Comparison of ENCODE assay signal across 30 mouse cellular contexts in the genomic region with DNA sequence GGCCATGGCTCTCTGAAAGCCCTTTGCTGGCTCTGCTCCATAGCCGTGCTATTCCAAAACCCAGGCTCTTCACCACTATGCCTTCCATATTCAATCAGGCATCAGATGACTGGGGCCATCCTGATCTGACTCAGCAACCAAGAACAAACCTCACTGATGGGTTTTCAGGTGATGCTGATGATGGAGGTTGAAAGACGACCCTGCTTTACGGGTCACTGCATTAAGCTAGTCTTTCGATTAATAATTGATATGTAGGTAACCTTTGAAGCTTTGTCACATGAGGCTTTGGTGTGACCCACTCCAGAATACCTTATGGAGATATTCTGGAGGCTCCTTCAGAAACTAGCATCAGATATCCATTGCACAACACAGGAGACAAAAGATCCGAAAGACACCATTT. TPM values are rescaled to one million over a fixed set of nuclear protein-coding genes. Genes with fewer than 3 reads are reported as not detected.
DNase-seq lines count a peak whose midpoint lies in the region; ATAC-seq lines count a peak whose summit lies in the region.
"Had no signal": no experiment of that assay in that cellular context is flagged by ENCODE, and none has a peak within 500 bp of the region (broad histone marks: within the 10 kb centered on the region; RNA-seq: fewer than 3 reads in every experiment).

No protein-coding gene starts in this region.

- no peak overlapping the region for H3K4me2 ChIP-seq in forebrain, embryonic 11.5 days (ENCODE audit: low read depth, low read length, severe bottlenecking)
- no peak overlapping the region for H3K4me2 ChIP-seq in forebrain, embryonic 14.5 days (ENCODE audit: low read length)
- H3K4me2 ChIP-seq in kidney, embryonic 14.5 days (replicated peaks; ENCODE audit: low read depth, low read length): no peak overlapping the region
- H3K4me2 ChIP-seq in midbrain, embryonic 15.5 days: no peak overlapping the region
- H3K4me2 ChIP-seq in midbrain, embryonic 16.5 days (ENCODE audit: low read length): no peak overlapping the region
- H3K4me2 ChIP-seq: embryonic facial prominence, embryonic 15.5 days; heart, embryonic 12.5 days; hindbrain, embryonic 12.5 days had no signal

- no peaks in the 10 kb centered on the region for H3K36me3 ChIP-seq in forebrain, embryonic 11.5 days (ENCODE audit: control insufficient read depth, insufficient read depth, low read length)
- no peaks in the 10 kb centered on the region for H3K36me3 ChIP-seq in forebrain, embryonic 14.5 days (ENCODE audit: control insufficient read depth, insufficient read depth, low read length)
- H3K36me3 ChIP-seq in kidney, embryonic 14.5 days (ENCODE audit: control insufficient read depth, insufficient read depth, low read length): no peaks in the 10 kb centered on the region
- no peaks in the 10 kb centered on the region for H3K36me3 ChIP-seq in midbrain, embryonic 15.5 days (replicated peaks)
- no peaks in the 10 kb centered on the region for H3K36me3 ChIP-seq in midbrain, embryonic 16.5 days (ENCODE audit: control insufficient read depth, insufficient read depth, low read length)
- H3K36me3 ChIP-seq: embryonic facial prominence, embryonic 15.5 days; forebrain, embryonic 10.5 days; heart, embryonic 12.5 days; hindbrain, embryonic 12.5 days had no signal

- H3K4me1 ChIP-seq in forebrain, embryonic 11.5 days (replicated peaks; ENCODE audit: control insufficient read depth, insufficient read depth, low read length): no peaks in the 10 kb centered on the region
- peaks cover 17% of the 10 kb centered on the region for H3K4me1 ChIP-seq in forebrain, embryonic 14.5 days (ENCODE audit: control insufficient read depth, insufficient read depth, low read length)
- H3K4me1 ChIP-seq in kidney, embryonic 14.5 days (ENCODE audit: control insufficient read depth, insufficient read depth, low read length): no peaks in the 10 kb centered on the region
- H3K4me1 ChIP-seq in midbrain, embryonic 15.5 days: 0 out of 2 replicates have a peak, but pooled peaks cover 10% of the 10 kb centered on the region
- H3K4me1 ChIP-seq in midbrain, embryonic 16.5 days (ENCODE audit: control insufficient read depth, insufficient read depth, low read length): peaks cover 7% of the 10 kb centered on the region; the same call in 1 of the 2 replicates
- H3K4me1 ChIP-seq: embryonic facial prominence, embryonic 15.5 days had no signal

- H3K9me3 ChIP-seq in forebrain, embryonic 11.5 days (ENCODE audit: control insufficient read depth, low read length): no peaks in the 10 kb centered on the region
- no peaks in the 10 kb centered on the region for H3K9me3 ChIP-seq in forebrain, embryonic 14.5 days (replicated peaks; ENCODE audit: control insufficient read depth, low read length)
- H3K9me3 ChIP-seq in kidney, embryonic 14.5 days (ENCODE audit: control insufficient read depth, low read length): no peaks in the 10 kb centered on the region
- H3K9me3 ChIP-seq in midbrain, embryonic 15.5 days: no peaks in the 10 kb centered on the region
- no peaks in the 10 kb centered on the region for H3K9me3 ChIP-seq in midbrain, embryonic 16.5 days (replicated peaks; ENCODE audit: control insufficient read depth, low read length, poor library complexity, severe bottlenecking)
- H3K9me3 ChIP-seq: embryonic facial prominence, embryonic 15.5 days; forebrain, embryonic 10.5 days; heart, embryonic 12.5 days; hindbrain, embryonic 12.5 days had no signal

- H3K27ac ChIP-seq in forebrain, embryonic 11.5 days (ENCODE audit: low read depth, low read length): no peak overlapping the region
- no peak overlapping the region for H3K27ac ChIP-seq in forebrain, embryonic 14.5 days (ENCODE audit: low read depth, low read length)
- no peak overlapping the region for H3K27ac ChIP-seq in kidney, embryonic 14.5 days (ENCODE audit: low read depth, low read length)
- no peak overlapping the region for H3K27ac ChIP-seq in midbrain, embryonic 15.5 days
- no peak overlapping the region for H3K27ac ChIP-seq in midbrain, embryonic 16.5 days (ENCODE audit: low read length)
- H3K27ac ChIP-seq: embryonic facial prominence, embryonic 15.5 days; forebrain, embryonic 10.5 days; hindbrain, embryonic 12.5 days had no signal

- WGBS in forebrain, embryonic 11.5 days: 67% methylated on average over 5 of the region's 5 CpGs
- 66% methylated on average over 5 of the region's 5 CpGs for WGBS in forebrain, embryonic 14.5 days
- 58% methylated on average over 5 of the region's 5 CpGs for WGBS in kidney, embryonic 14.5 days
- WGBS in midbrain, embryonic 15.5 days: 46% methylated on average over 5 of the region's 5 CpGs
- WGBS in midbrain, embryonic 16.5 days: 53% methylated on average over 5 of the region's 5 CpGs

- ATAC-seq in forebrain, embryonic 11.5 days (replicated peaks; ENCODE audit: low FRiP score): 0 out of 2 replicates have a peak, but pooled peaks have one; percentile 21
- ATAC-seq in forebrain, embryonic 14.5 days: no peak
- ATAC-seq in kidney, embryonic 14.5 days (ENCODE audit: low FRiP score, low TSS enrichment): no peak
- ATAC-seq in midbrain, embryonic 15.5 days (replicated peaks): 0 out of 2 replicates have a peak, but pooled peaks have one; percentile 33
- ATAC-seq in midbrain, embryonic 16.5 days: no peak
- ATAC-seq: forebrain, embryonic 16.5 days; hindbrain, embryonic 16.5 days had no signal

- no peak overlapping the region for H3K4me3 ChIP-seq in forebrain, embryonic 11.5 days (ENCODE audit: low read depth, low read length)
- no peak overlapping the region for H3K4me3 ChIP-seq in forebrain, embryonic 14.5 days (ENCODE audit: low read depth, low read length)
- H3K4me3 ChIP-seq in kidney, embryonic 14.5 days (ENCODE audit: low read length): no peak overlapping the region
- H3K4me3 ChIP-seq in midbrain, embryonic 15.5 days: no peak overlapping the region
- H3K4me3 ChIP-seq in midbrain, embryonic 16.5 days (ENCODE audit: low read depth, low read length): no peak overlapping the region
- H3K4me3 ChIP-seq: embryonic facial prominence, embryonic 15.5 days; erythroblast, embryonic 14.5 days; forebrain, embryonic 10.5 days; heart, embryonic 12.5 days; hindbrain, embryonic 12.5 days had no signal

- no peak overlapping the region for H3K9ac ChIP-seq in forebrain, embryonic 11.5 days (ENCODE audit: low read length)
- no peak overlapping the region for H3K9ac ChIP-seq in forebrain, embryonic 14.5 days (ENCODE audit: low read length)
- H3K9ac ChIP-seq in kidney, embryonic 14.5 days (ENCODE audit: low read depth, low read length): no peak overlapping the region
- H3K9ac ChIP-seq in midbrain, embryonic 15.5 days: no peak overlapping the region
- no peak overlapping the region for H3K9ac ChIP-seq in midbrain, embryonic 16.5 days (ENCODE audit: low read depth, low read length)
- H3K9ac ChIP-seq: embryonic facial prominence, embryonic 15.5 days; heart, embryonic 12.5 days; hindbrain, embryonic 12.5 days had no signal

- no peaks in the 10 kb centered on the region for H3K27me3 ChIP-seq in forebrain, embryonic 11.5 days (ENCODE audit: control insufficient read depth, insufficient read depth, low read length)
- H3K27me3 ChIP-seq in forebrain, embryonic 14.5 days (replicated peaks; ENCODE audit: control insufficient read depth, insufficient read depth, low read length): no peaks in the 10 kb centered on the region
- H3K27me3 ChIP-seq in kidney, embryonic 14.5 days (ENCODE audit: control insufficient read depth, insufficient read depth, low read length): no peaks in the 10 kb centered on the region
- 0 out of 2 replicates have a peak, but pooled peaks cover 4% of the 10 kb centered on the region for H3K27me3 ChIP-seq in midbrain, embryonic 15.5 days (replicated peaks)
- no peaks in the 10 kb centered on the region for H3K27me3 ChIP-seq in midbrain, embryonic 16.5 days (ENCODE audit: control insufficient read depth, insufficient read depth, low read depth, low read length)
- H3K27me3 ChIP-seq: hindbrain, embryonic 12.5 days had no signal

- intact Hi-C loops in heart, postnatal 10 days (cut with DNase I): no loop called here

- no peak for DNase-seq in forebrain, embryonic 11.5 days (ENCODE audit: low spot score)
- DNase-seq in forebrain, embryonic 14.5 days (ENCODE audit: low spot score): no peak
- DNase-seq in kidney, adult 8-10 months: peak; percentile 33 to 62
- peak; percentile 30 to 56 for DNase-seq in kidney, postnatal 36 days
- DNase-seq in heart, postnatal 10 days: no peak
- DNase-seq: adrenal gland, postnatal 14 days; cerebellum, adult 18-20 months; cerebellum, adult 9-11 months; embryo, embryonic 11 days; gastrocnemius, postnatal 14 days; heart, postnatal 4 days had no signal

RNA-seq across cellular contexts. Expression of gene Il12b, which starts 6.6 kb away (rescaled TPM):
- polyA plus RNA-seq in forebrain, embryonic 11.5 days (2014; fragmentation: Nextera tagmentation; extraction: Ambion mirVana): not detected in 2 replicates
- polyA plus RNA-seq in forebrain, embryonic 14.5 days (2014; fragmentation: Nextera tagmentation; extraction: Ambion mirVana): not detected in 2 replicates
- 0.10 TPM in 1 of 2 replicates, not detected in the other for polyA plus RNA-seq in kidney, embryonic 14.5 days (2014; fragmentation: Nextera tagmentation; extraction: Ambion mirVana)
- 0.09 TPM in 1 of 2 replicates, not detected in the other for polyA plus RNA-seq in midbrain, embryonic 15.5 days (2015; fragmentation: Nextera tagmentation; extraction: Ambion mirVana)
- polyA plus RNA-seq in midbrain, embryonic 16.5 days (2015; fragmentation: Nextera tagmentation; extraction: Ambion mirVana): not detected in 2 replicates
- total RNA-seq in heart, postnatal 10 days (2021): not detected
- total RNA-seq: adrenal gland, adult 18-20 months; adrenal gland, postnatal 14 days; common myeloid progenitor, adult 5-6 weeks; gastrocnemius, adult 18-20 months; gastrocnemius, postnatal 14 days; heart, adult 8-10 months; heart, postnatal 4 days; MEL had no signal
- polyA plus RNA-seq: C2C12; embryonic facial prominence, embryonic 11.5 days; embryonic facial prominence, embryonic 15.5 days; erythroblast, embryonic 14.5 days; forebrain, embryonic 10.5 days; frontal cortex, adult 2 months; heart, embryonic 16.5 days; hindbrain, embryonic 12.5 days; hindbrain, embryonic 16.5 days had no signal

Comparison
In these comparisons a context has a peak if more than half of its experiments do, and no peak if none do; other contexts are left out.
1. ATAC-seq: peak in forebrain, embryonic 11.5 days (single experiment) and midbrain, embryonic 15.5 days (single experiment); none in forebrain, embryonic 14.5 days (single experiment), kidney, embryonic 14.5 days (single experiment) and midbrain, embryonic 16.5 days (single experiment).
2. DNase-seq: peak in kidney, adult 8-10 months (2 of 2) and kidney, postnatal 36 days (2 of 2); none in forebrain, embryonic 11.5 days (single experiment), forebrain, embryonic 14.5 days (single experiment) and heart, postnatal 10 days (0 of 2).